Mouse (Mus musculus) T-helper 1 cell (primary cell): Measurements from ENCODE around the gene Katnbl1.

Experiments used
- in situ Hi-C: fragments of 300-600 bp; cut with MboI, MseI; formaldehyde crosslinking; loops from one replicate; pipeline ENCODE4 v1.15.1; 2025; ENCODE audit warnings: high pct_unique_total_duplicates

Katnbl1 gene

GRCm38 (mm10) chr2:112378973-112379898 lies at the start of gene Katnbl1:
Katnbl1 (plus strand) TSS chr2:112379211.
- in situ Hi-C loops = loop anchor here (10.0 kb wide), 1 partner anchor 96 kb away; no protein-coding TSS in a partner anchor

GRCm38 (mm10) chr2:112332051-112332898 lies 46.7 kb upstream of the Katnbl1 start:
- in situ Hi-C loops = no loop called here

- in situ Hi-C loops = no loop called here
These were observed 41.8 kb upstream of the Katnbl1 start for GRCm38 (mm10) chr2:112337211-112337610.

GRCm38 (mm10) chr2:112339736-112340135 lies 39.3 kb upstream of the Katnbl1 start:
- in situ Hi-C loops = loop anchor here (10.0 kb wide), 1 partner anchor 1045 kb away; the partner anchor contains the start of gene Olfr1278

GRCm38 (mm10) chr2:112341117-112341516 lies 37.9 kb upstream of the Katnbl1 start:
- in situ Hi-C loops = loop anchor here (10.0 kb wide), 1 partner anchor 1046 kb away; the partner anchor contains the start of gene Olfr1278

- in situ Hi-C loops = loop anchor here (10.0 kb wide), 1 partner anchor 1053 kb away; the partner anchor contains the start of gene Olfr1278
These were observed 30.8 kb upstream of the Katnbl1 start for GRCm38 (mm10) chr2:112348246-112348645.

- in situ Hi-C loops = no loop called here
These were observed 25.1 kb upstream of the Katnbl1 start for GRCm38 (mm10) chr2:112353685-112354455.

- in situ Hi-C loops = no loop called here
These were observed 19.4 kb upstream of the Katnbl1 start for GRCm38 (mm10) chr2:112359611-112360010.

- in situ Hi-C loops = no loop called here
These were observed 18.8 kb upstream of the Katnbl1 start for GRCm38 (mm10) chr2:112360012-112360780.

- in situ Hi-C loops = no loop called here
These were observed 18.2 kb upstream of the Katnbl1 start for GRCm38 (mm10) chr2:112360781-112361169.

GRCm38 (mm10) chr2:112367222-112367621 lies 11.8 kb upstream of the Katnbl1 start:
- in situ Hi-C loops = loop anchor here (5.0 kb wide), 1 partner anchor 110 kb away; the partner anchor contains the start of gene Nutm1

- in situ Hi-C loops = loop anchor here (5.0 kb wide), 1 partner anchor 111 kb away; the partner anchor contains the start of gene Nutm1
These were observed 11.0 kb upstream of the Katnbl1 start, which contains the start of gene Emc4 for GRCm38 (mm10) chr2:112367726-112368673. Emc4 (minus strand) TSS chr2:112368027.

- in situ Hi-C loops = loop anchor here (5.0 to 10.0 kb wide), 2 partner anchors 105 to 113 kb away; partner anchors contain the start of gene Nutm1
These were observed 9.1 kb upstream of the Katnbl1 start for GRCm38 (mm10) chr2:112369941-112370340.

- in situ Hi-C loops = loop anchor here (10.0 kb wide), 1 partner anchor 102 kb away; no protein-coding TSS in a partner anchor
These were observed 5.9 kb upstream of the Katnbl1 start for GRCm38 (mm10) chr2:112373141-112373540.

- in situ Hi-C loops = loop anchor here (10.0 kb wide), 1 partner anchor 100 kb away; no protein-coding TSS in a partner anchor
These were observed 4.4 kb upstream of the Katnbl1 start for GRCm38 (mm10) chr2:112374610-112375009.

GRCm38 (mm10) chr2:112380131-112380530 lies 1.1 kb downstream of the Katnbl1 start:
- in situ Hi-C loops = no loop called here

GRCm38 (mm10) chr2:112381219-112381618 lies 2.2 kb downstream of the Katnbl1 start:
- in situ Hi-C loops = no loop called here

- in situ Hi-C loops = no loop called here
These were observed 11.8 kb downstream of the Katnbl1 start for GRCm38 (mm10) chr2:112390843-112391242.
